Mouse (Mus musculus): Measurements from ENCODE around the gene Ccdc43. TPM values are rescaled to one million over a fixed set of nuclear protein-coding genes. Genes with fewer than 3 reads are reported as not detected.
A peak's percentile ranks its signal among the peaks of the same experiment; 100 is the strongest.

Ccdc43 gene
- total and polyA plus RNA-seq, 3 experiments: 6.8 to 22.8 (median 21.0) TPM

- peak overlapping the region; percentile 88 for H3K27ac ChIP-seq
- no peak for TF ChIP-seq POLR2A (IDR thresholded peaks at IDR 0.05; ENCODE audit: insufficient read depth, low read depth, low read length)
- TF ChIP-seq CTCF (IDR thresholded peaks at IDR 0.05): peak; percentile 8; the same call in 1 of the 2 replicates
- H3K27me3 ChIP-seq (ENCODE audit: control insufficient read depth, insufficient read depth, low read length): no peaks in the 10 kb centered on the region
- H3K79me2 ChIP-seq (replicated peaks; ENCODE audit: control insufficient read depth, insufficient read depth, low read length): no peaks in the 10 kb centered on the region
- no peaks in the 10 kb centered on the region; the same call in 1 of the 2 replicates for H3K4me1 ChIP-seq (ENCODE audit: control insufficient read depth, insufficient read depth, low read length)
- no peak for DNase-seq
- H3K4me3 ChIP-seq: peak overlapping the region; percentile 87
- intact Hi-C loops (cut with DNase I): no loop called here
- H3K36me3 ChIP-seq (ENCODE audit: control insufficient read depth, insufficient read depth, low read length): no peaks in the 10 kb centered on the region
- H3K9ac ChIP-seq (ENCODE audit: low read depth, low read length): peak overlapping the region; percentile 74
- 11% methylated on average over 9 of the region's 9 CpGs for WGBS
These were observed 465 bp upstream of the Ccdc43 start for GRCm38 (mm10) chr11:102698018-102698476.

DNA sequence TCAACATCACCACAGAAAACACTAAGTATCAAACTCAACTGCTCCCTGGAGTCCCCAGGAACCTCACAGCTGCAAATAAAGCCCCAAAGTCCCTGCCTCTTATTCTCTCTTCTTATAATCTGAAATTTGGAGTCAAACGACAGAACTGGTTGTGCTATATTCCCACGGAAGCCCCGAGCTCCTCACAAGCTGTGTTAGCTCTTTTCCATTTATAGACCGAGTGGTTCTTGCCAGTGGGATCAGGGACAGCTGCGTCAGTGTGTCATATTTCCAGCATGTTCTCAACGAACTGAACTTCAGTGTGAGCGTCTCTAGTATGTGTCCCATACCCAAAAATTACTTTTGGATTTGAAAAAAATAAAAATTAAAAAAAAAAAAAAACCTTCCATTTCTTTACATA lies 2.3 kb downstream of the Ccdc43 start:
- H3K27ac ChIP-seq: no peak overlapping the region
- TF ChIP-seq POLR2A (IDR thresholded peaks at IDR 0.05; ENCODE audit: insufficient read depth, low read depth, low read length): no peak
- no peak for TF ChIP-seq CTCF (IDR thresholded peaks at IDR 0.05)
- no peak for TF ChIP-seq EP300 (IDR thresholded peaks at IDR 0.05; ENCODE audit: insufficient read depth, low read depth, low read length)
- DNase-seq: no peak

GRCm38 (mm10) chr11:102690162-102690561 lies 7.4 kb downstream of the Ccdc43 start:
- H3K27me3 ChIP-seq (ENCODE audit: control insufficient read depth, insufficient read depth, low read length): no peaks in the 10 kb centered on the region
- peak; percentile 33 to 52 for DNase-seq
- TF ChIP-seq CTCF (IDR thresholded peaks at IDR 0.05) (peak; percentile 90), POLR2A (IDR thresholded peaks at IDR 0.05; ENCODE audit: insufficient read depth, low read depth, low read length) (no peak)
- H3K9ac ChIP-seq (ENCODE audit: low read depth, low read length): no peak overlapping the region
- intact Hi-C loops (cut with DNase I): no loop called here
- H3K79me2 ChIP-seq (replicated peaks; ENCODE audit: control insufficient read depth, insufficient read depth, low read length): no peaks in the 10 kb centered on the region
- H3K4me3 ChIP-seq: no peak overlapping the region
- WGBS: 70% methylated on average over 6 of the region's 6 CpGs
- H3K27ac ChIP-seq: no peak overlapping the region
- no peaks in the 10 kb centered on the region for H3K36me3 ChIP-seq (ENCODE audit: control insufficient read depth, insufficient read depth, low read length)
- no peaks in the 10 kb centered on the region for H3K4me1 ChIP-seq (ENCODE audit: control insufficient read depth, insufficient read depth, low read length)

More for the DNA sequence above, 2.3 kb downstream of the Ccdc43 start:
- Histone ChIP-seq H3K9ac (ENCODE audit: low read depth, low read length) (no peak overlapping the region), H3K27me3 (ENCODE audit: control insufficient read depth, insufficient read depth, low read length) (no peaks in the 10 kb centered on the region), H3K36me3 (ENCODE audit: control insufficient read depth, insufficient read depth, low read length) (no peaks in the 10 kb centered on the region), H3K4me3 (no peak overlapping the region), H3K4me1 (ENCODE audit: control insufficient read depth, insufficient read depth, low read length) (no peaks in the 10 kb centered on the region; the same call in 1 of the 2 replicates), H3K79me2 (replicated peaks; ENCODE audit: control insufficient read depth, insufficient read depth, low read length) (no peaks in the 10 kb centered on the region)
- 80% methylated on average over 7 of the region's 7 CpGs for WGBS
- intact Hi-C loops (cut with DNase I): no loop called here

- Histone ChIP-seq H3K4me3 (no peak overlapping the region), H3K36me3 (ENCODE audit: control insufficient read depth, insufficient read depth, low read length) (no peaks in the 10 kb centered on the region), H3K9ac (ENCODE audit: low read depth, low read length) (no peak overlapping the region), H3K79me2 (replicated peaks; ENCODE audit: control insufficient read depth, insufficient read depth, low read length) (no peaks in the 10 kb centered on the region), H3K4me1 (ENCODE audit: control insufficient read depth, insufficient read depth, low read length) (no peaks in the 10 kb centered on the region), H3K27ac (no peak overlapping the region), H3K27me3 (ENCODE audit: control insufficient read depth, insufficient read depth, low read length) (peaks cover 14% of the 10 kb centered on the region)
- 37% methylated on average over 79 of the region's 84 CpGs for WGBS
- intact Hi-C loops (cut with DNase I): no loop called here
- DNase-seq: no peak
- no peak for TF ChIP-seq POLR2A (IDR thresholded peaks at IDR 0.05; ENCODE audit: insufficient read depth, low read depth, low read length)
- no peak for TF ChIP-seq CTCF (IDR thresholded peaks at IDR 0.05)
- no peak for TF ChIP-seq EP300 (IDR thresholded peaks at IDR 0.05; ENCODE audit: insufficient read depth, low read depth, low read length)
These were observed 31.7 kb downstream of the Ccdc43 start for GRCm38 (mm10) chr11:102665637-102666435.

GRCm38 (mm10) chr11:102665151-102665550 lies 32.4 kb downstream of the Ccdc43 start:
- 43% methylated on average over 33 of the region's 33 CpGs for WGBS
- Histone ChIP-seq H3K36me3 (ENCODE audit: control insufficient read depth, insufficient read depth, low read length) (no peaks in the 10 kb centered on the region), H3K4me3 (no peak overlapping the region), H3K4me1 (ENCODE audit: control insufficient read depth, insufficient read depth, low read length) (no peaks in the 10 kb centered on the region), H3K27ac (no peak overlapping the region), H3K79me2 (replicated peaks; ENCODE audit: control insufficient read depth, insufficient read depth, low read length) (no peaks in the 10 kb centered on the region), H3K9ac (ENCODE audit: low read depth, low read length) (no peak overlapping the region), H3K27me3 (ENCODE audit: control insufficient read depth, insufficient read depth, low read length) (peaks cover 14% of the 10 kb centered on the region)
- intact Hi-C loops (cut with DNase I): no loop called here
- no peak for TF ChIP-seq EP300 (IDR thresholded peaks at IDR 0.05; ENCODE audit: insufficient read depth, low read depth, low read length)
- no peak for TF ChIP-seq POLR2A (IDR thresholded peaks at IDR 0.05; ENCODE audit: insufficient read depth, low read depth, low read length)
- no peak for TF ChIP-seq CTCF (IDR thresholded peaks at IDR 0.05)
- DNase-seq: no peak

- H3K27me3 ChIP-seq (ENCODE audit: control insufficient read depth, insufficient read depth, low read length): peaks cover 14% of the 10 kb centered on the region
- intact Hi-C loops (cut with DNase I): no loop called here
- WGBS: 68% methylated on average over 3 of the region's 3 CpGs
- H3K36me3 ChIP-seq (ENCODE audit: control insufficient read depth, insufficient read depth, low read length): no peaks in the 10 kb centered on the region
- no peak for TF ChIP-seq POLR2A (IDR thresholded peaks at IDR 0.05; ENCODE audit: insufficient read depth, low read depth, low read length)
- no peak for TF ChIP-seq CTCF (IDR thresholded peaks at IDR 0.05)
- TF ChIP-seq EP300 (IDR thresholded peaks at IDR 0.05; ENCODE audit: insufficient read depth, low read depth, low read length): no peak
- no peak within 1 kb of the TSS for H3K9ac ChIP-seq (ENCODE audit: low read depth, low read length)
- H3K27ac ChIP-seq: no peak within 1 kb of the TSS
- H3K79me2 ChIP-seq (replicated peaks; ENCODE audit: control insufficient read depth, insufficient read depth, low read length): no peaks in the 10 kb centered on the region
- no peaks in the 10 kb centered on the region for H3K4me1 ChIP-seq (ENCODE audit: control insufficient read depth, insufficient read depth, low read length)
- no peak within 1 kb of the TSS for H3K4me3 ChIP-seq
- DNase-seq: no peak
These were observed 34.2 kb downstream of the Ccdc43 start, which contains the start of gene Meioc for GRCm38 (mm10) chr11:102663416-102663815. Meioc (plus strand) TSS chr11:102663716.
